Mouse (Mus musculus) heart, adult 18-20 months (tissue): ENCODE data around the gene Esf1. TPM values are rescaled to one million over a fixed set of nuclear protein-coding genes. Genes with fewer than 3 reads are reported as not detected.
"Not testable (repeated sequence)": the region's sequence is repeated elsewhere in the genome, so short reads cannot be mapped to it uniquely, and the experiment has no call there.

Experiments
- DNase-seq, 2 experiments: peaks; one replicate each; pipeline ENCODE4 v3.0.0; 2021 to 2022; ENCODE audit warnings: mixed read lengths in 1 of 2
- total RNA-seq, 2 experiments: library from RNA; stranded (reverse); gene quantifications; 2 replicates each; pipeline ENCODE4 v1.2.3; 2021

The Esf1 gene
- total RNA-seq, 2 experiments from 2014 or later, result 11.6 to 12.2 TPM

DNA sequence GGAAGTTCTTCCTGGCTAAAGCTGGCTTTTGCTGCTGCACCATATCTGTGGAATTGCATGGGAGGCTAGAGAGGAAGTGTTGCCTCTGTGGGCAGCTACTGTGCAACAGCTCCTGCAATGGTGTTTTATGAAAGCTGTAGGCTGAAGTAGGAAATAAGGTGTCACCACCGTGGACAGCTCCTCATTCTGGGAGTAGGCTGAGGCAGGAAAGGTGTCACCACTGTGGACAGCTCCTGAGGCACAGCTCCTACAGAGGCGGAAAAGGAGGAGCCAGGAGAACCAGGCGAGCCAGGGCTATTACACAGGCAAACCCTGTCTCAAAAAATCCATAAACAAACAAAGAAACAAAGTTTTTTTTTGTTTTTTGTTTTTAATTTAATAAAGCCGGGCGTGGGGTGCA, 74.3 kb downstream of the Esf1 start:
- DNase-seq, result no peak

- DNase-seq, result no peak
Measured at GRCm38 (mm10) chr2:140093433-140093832, 76.9 kb downstream of the Esf1 start.

GRCm38 (mm10) chr2:140084245-140084644, 86.1 kb downstream of the Esf1 start:
- DNase-seq, result no peak

- DNase-seq, result no peak
Measured at GRCm38 (mm10) chr2:140080747-140081577, 89.4 kb downstream of the Esf1 start.

GRCm38 (mm10) chr2:140079284-140079683, 91.1 kb downstream of the Esf1 start:
- not testable (repeated sequence) for DNase-seq

DNA sequence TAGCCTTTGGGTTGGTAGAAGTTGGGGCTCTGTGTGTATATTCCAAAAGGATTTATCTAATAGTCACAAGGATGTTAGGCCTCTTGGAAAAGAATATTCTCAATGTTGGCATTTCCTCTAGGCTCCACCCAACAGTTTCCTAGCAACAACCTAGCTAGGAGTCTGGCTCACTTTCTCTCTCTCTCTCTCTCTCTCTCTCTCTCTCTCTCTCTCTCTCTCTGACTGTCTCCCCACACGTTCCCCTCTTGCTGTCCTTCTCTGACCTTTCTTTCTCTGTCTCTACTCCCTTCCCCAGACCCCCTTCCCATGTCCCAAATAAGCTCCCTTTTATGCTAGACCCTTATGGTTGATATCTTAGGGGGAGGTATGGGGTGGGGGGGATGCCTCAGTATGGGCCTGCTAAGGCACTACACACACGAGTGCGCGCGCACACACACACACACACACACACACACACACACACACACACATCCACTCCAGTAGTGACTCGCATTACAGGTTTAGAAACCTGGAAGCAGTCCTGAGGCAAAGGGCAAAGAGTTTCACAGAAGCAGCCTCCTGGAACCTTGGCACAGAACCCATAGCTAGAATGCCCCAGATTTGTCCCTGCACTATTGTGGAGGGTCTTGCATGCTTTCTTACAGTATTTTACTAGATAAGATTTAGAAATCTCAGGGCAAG, 91.6 kb downstream of the Esf1 start:
- DNase-seq, result no peak

- no peak for DNase-seq
Measured at GRCm38 (mm10) chr2:140077476-140077875, 92.9 kb downstream of the Esf1 start.

GRCm38 (mm10) chr2:140075150-140075549, 95.2 kb downstream of the Esf1 start:
- no peak for DNase-seq

Other genes starting within 250 kb of the Esf1 start
- gene Tasp1, start 103.8 kb downstream of the Esf1 start, total RNA-seq, result 1 to 10 TPM; 7.0 to 7.8 TPM
- not detected for gene Gm17374, start 18.5 kb downstream of the Esf1 start, total RNA-seq
- gene Ndufaf5, start 85 bp upstream of the Esf1 start, total RNA-seq, result 10 to 100 TPM; 34.0 to 36.9 TPM
- not detected for gene Sel1l2, start 219.1 kb upstream of the Esf1 start, total RNA-seq
- 1 to 10 TPM; 7.2 to 8.3 TPM for gene Macrod2, start 224.7 kb upstream of the Esf1 start, total RNA-seq